Mouse (Mus musculus) neural tube, embryonic 15.5 days (tissue): Measurements from ENCODE around the gene Arih1. TPM values are rescaled to one million over a fixed set of nuclear protein-coding genes. Genes with fewer than 3 reads are reported as not detected.

Experiments used
- ATAC-seq: fragments of 200-750 bp; cut with Nextera tagmentation; 2 replicates; pipeline ENCODE4 v1.8.0; 2017; ENCODE audit warnings: mild to moderate bottlenecking, moderate TSS enrichment, moderate library complexity; ENCODE audit not compliant: low FRiP score
- H3K27ac ChIP-seq: fragments of 300-500 bp; sonication (generic); replicated peaks from 2 replicates; pipeline ENCODE4 v1.5.1; 2015; ENCODE audit warnings: mild to moderate bottlenecking, inconsistent platforms
- H3K27me3 ChIP-seq: fragments of 300-500 bp; sonication (generic); replicated peaks from 2 replicates; pipeline ENCODE4 v1.6.1; 2015; ENCODE audit warnings: inconsistent platforms
- H3K36me3 ChIP-seq: fragments of 300-500 bp; sonication (generic); 2 replicates; pipeline ENCODE4 v1.6.1; 2015; ENCODE audit warnings: inconsistent platforms
- H3K4me1 ChIP-seq: fragments of 300-500 bp; sonication (generic); 2 replicates; pipeline ENCODE4 v1.6.1; 2015; ENCODE audit warnings: inconsistent platforms
- H3K4me2 ChIP-seq: fragments of 300-500 bp; sonication (generic); 2 replicates; pipeline ENCODE4 v1.6.1; 2015; ENCODE audit warnings: inconsistent platforms, mild to moderate bottlenecking, moderate library complexity
- H3K4me3 ChIP-seq: fragments of 300-500 bp; sonication (generic); replicated peaks from 2 replicates; pipeline ENCODE4 v1.5.1; 2015; ENCODE audit warnings: mild to moderate bottlenecking, inconsistent platforms
- H3K9ac ChIP-seq: fragments of 300-500 bp; sonication (generic); replicated peaks from 2 replicates; pipeline ENCODE4 v1.6.1; 2015; ENCODE audit warnings: mild to moderate bottlenecking, inconsistent platforms
- H3K9me3 ChIP-seq: fragments of 300-500 bp; sonication (generic); replicated peaks from 2 replicates; pipeline ENCODE4 v1.6.1; 2016; ENCODE audit warnings: inconsistent platforms
- WGBS: fragments of 180-500 bp; shearing (Covaris S2); methylation state at CpG from one replicate; pipeline ENCODE4 v1.1.7; 2015; ENCODE audit warnings: mixed read lengths; 5-methylcytosine and 5-hydroxymethylcytosine counted together
- polyA plus RNA-seq: library from polyadenylated mRNA; unstranded; fragments of >200 nt; fragmentation: Nextera tagmentation; extraction: Ambion mirVana; gene quantifications from 2 replicates; pipeline ENCODE4 v1.2.1, GENCODE M21; 2015

Gene Arih1
- polyA plus RNA-seq, 1 experiment from 2014 or later, result 16.4 TPM

DNA sequence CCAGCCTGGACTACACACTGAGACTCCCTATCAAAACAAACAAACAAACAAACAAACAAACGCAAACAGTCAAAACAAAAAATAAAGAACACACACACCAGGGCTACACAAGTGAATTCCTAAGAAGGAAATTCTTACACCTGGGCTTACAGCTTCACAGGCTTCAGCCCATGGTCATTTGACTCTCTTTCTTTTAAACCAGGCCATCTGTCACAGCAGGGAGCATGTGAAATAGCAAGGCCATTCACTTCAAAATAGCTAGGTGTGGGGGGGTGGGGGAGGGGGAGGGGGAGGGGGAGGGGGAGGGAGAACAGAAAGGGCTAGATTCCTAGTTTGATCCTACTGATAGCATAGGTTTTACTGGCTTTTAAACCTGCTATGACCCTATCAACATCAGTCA lies 21.7 kb upstream of the Arih1 start:
- WGBS, result 52% methylated on average over 1 of the region's 1 CpGs
- no peak overlapping the region for H3K4me3 ChIP-seq
- no peaks in the 10 kb centered on the region for H3K27me3 ChIP-seq
- H3K9me3 ChIP-seq, result no peaks in the 10 kb centered on the region
- H3K27ac ChIP-seq, result no peak overlapping the region
- H3K4me2 ChIP-seq, result no peak overlapping the region
- H3K36me3 ChIP-seq, result no peaks in the 10 kb centered on the region
- H3K4me1 ChIP-seq, result no peaks in the 10 kb centered on the region
- ATAC-seq, result no peak
- no peak overlapping the region for H3K9ac ChIP-seq

DNA sequence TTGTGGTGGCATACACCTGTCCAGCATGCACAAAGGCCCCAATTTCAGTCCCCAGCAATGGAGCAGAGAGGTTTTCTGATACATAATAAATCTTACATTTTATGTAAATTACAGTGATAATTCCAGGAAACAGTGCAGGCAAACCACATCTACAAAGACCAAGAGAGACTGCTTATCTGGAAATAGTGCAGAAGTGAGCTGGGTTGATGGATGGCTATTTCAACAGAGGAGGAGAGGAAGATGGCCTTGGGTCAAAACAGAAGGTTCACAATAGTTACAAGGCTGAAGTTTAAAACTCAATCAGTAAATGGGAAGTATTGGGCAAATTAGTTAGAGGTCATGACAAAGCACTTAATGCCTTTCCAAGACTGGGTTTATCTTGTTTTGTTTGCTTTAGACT lies 913 bp upstream of the Arih1 start:
- H3K36me3 ChIP-seq, result no peaks in the 10 kb centered on the region
- H3K9me3 ChIP-seq, result no peaks in the 10 kb centered on the region
- peak overlapping the region; percentile 66 for H3K4me2 ChIP-seq
- ATAC-seq, result no peak
- peak overlapping the region; percentile 98 for H3K27ac ChIP-seq
- peak overlapping the region; percentile 99 for H3K9ac ChIP-seq
- H3K27me3 ChIP-seq, result no peaks in the 10 kb centered on the region
- H3K4me3 ChIP-seq, result peak overlapping the region; percentile 99
- H3K4me1 ChIP-seq, result peaks cover 25% of the 10 kb centered on the region

DNA sequence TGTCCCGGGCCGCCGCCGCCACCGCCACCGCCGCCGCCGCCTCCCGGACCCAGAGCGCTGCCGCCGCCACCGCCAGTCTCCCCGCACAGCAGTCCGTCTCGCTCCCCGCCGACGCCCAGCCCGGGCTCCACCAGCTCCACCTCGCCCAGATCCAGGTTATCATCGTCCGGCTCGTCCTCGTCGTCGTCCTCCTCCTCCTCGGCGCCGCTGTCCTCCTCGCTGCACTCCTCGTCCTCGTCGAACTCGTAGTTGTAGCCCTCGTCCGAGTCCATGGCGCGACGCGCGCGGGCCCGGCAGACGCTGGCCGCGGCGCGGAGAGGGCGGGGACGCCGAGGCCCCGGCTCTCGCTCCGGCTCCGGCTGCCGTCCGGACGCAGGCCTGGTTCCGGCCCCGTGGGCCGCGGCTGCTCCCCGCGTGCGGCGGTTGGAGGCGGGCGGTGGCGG lies 321 bp downstream of the Arih1 start:
- peak overlapping the region; percentile 99 for H3K4me3 ChIP-seq
- H3K4me1 ChIP-seq, result peaks cover 32% of the 10 kb centered on the region
- H3K36me3 ChIP-seq, result no peaks in the 10 kb centered on the region
- no peaks in the 10 kb centered on the region for H3K9me3 ChIP-seq
- under 1% methylated on average over 58 of the region's 71 CpGs for WGBS
- ATAC-seq, result peak; percentile 82
- no peaks in the 10 kb centered on the region for H3K27me3 ChIP-seq
- H3K9ac ChIP-seq, result peak overlapping the region; percentile 99
- peak overlapping the region; percentile 98 for H3K27ac ChIP-seq
- peak overlapping the region; percentile 64 for H3K4me2 ChIP-seq

DNA sequence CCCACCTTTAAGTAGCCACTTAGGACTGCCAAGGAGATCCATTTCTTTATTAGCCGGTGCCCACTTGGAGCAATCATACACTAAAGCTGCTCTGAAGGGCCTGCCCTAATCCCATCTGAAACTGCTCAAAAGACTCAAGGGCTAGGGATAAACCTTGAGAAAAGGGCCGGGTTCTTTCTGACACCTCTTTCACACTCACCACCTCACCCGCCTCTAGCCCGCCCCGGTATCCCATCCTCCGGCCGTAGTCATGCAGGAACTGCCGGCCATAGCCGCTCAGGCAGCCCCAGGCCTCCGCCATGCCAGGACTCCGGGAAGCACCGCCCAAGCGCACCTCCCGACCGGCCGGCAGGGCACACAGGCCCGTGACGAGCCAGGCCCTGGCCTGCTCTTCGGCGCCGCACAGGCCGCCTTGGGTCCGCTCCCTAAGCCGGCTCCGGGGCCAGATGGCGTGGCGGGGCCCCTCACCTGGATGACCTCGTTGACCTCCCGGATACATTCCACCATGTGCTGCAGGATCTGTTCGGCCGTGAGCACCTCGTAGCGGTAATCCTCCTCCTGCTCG lies 825 bp downstream of the Arih1 start:
- peak overlapping the region; percentile 64 for H3K4me2 ChIP-seq
- H3K36me3 ChIP-seq, result no peaks in the 10 kb centered on the region
- under 1% methylated on average over 34 of the region's 34 CpGs for WGBS

DNA sequence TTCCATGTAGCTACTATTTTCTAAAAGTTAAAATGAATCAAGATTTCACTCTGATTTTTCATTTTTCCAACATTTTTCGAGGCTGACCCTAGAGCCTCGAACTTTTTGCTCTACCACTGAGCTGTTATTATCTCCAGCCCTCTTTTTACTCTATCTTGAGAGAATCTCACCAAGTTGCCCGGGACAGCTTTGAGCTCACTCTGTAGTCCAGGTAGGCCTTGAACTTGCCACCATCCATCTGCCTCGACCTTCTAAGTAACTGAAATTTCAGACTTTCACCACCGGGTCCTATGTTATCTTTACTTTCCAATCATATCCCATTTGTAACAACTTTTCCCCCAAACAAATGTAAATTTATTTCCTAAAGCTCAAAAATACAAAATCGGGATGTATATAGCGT lies 1.7 kb downstream of the Arih1 start:
- H3K36me3 ChIP-seq, result no peaks in the 10 kb centered on the region
- H3K27ac ChIP-seq, result no peak overlapping the region
- H3K4me1 ChIP-seq, result peaks cover 35% of the 10 kb centered on the region
- ATAC-seq, result no peak
- 16% methylated on average over 7 of the region's 7 CpGs for WGBS
- no peaks in the 10 kb centered on the region for H3K27me3 ChIP-seq
- no peaks in the 10 kb centered on the region for H3K9me3 ChIP-seq
- peak overlapping the region; percentile 99 for H3K9ac ChIP-seq
- peak overlapping the region; percentile 99 for H3K4me3 ChIP-seq
- H3K4me2 ChIP-seq, result peak overlapping the region; percentile 64

More for the DNA sequence above, 825 bp downstream of the Arih1 start:
- Histone ChIP-seq H3K27me3 (no peaks in the 10 kb centered on the region), H3K9me3 (no peaks in the 10 kb centered on the region), H3K4me1 (peaks cover 32% of the 10 kb centered on the region), H3K27ac (peak overlapping the region; percentile 98), H3K4me3 (peak overlapping the region; percentile 99), H3K9ac (peak overlapping the region; percentile 99)
- peak; percentile 43 for ATAC-seq

DNA sequence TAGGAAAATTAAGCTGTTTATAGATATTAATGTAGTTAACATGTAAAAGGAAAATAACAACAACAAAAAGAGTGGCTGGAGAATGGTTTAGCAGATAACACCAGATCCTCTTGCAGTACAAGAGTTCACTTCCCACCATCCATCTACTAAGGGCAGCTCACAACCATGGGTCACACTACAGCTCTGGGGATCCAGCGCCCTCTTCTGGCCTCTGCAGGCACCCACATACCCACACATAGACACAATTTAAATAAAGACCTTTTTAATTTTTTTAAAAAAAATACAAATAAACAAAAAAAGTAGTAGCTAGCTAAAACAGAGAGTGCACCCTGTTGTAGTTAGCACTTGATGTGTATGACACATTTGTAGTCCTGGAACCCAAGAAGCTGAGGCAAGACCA lies 4.0 kb downstream of the Arih1 start:
- H3K9me3 ChIP-seq, result no peaks in the 10 kb centered on the region
- H3K4me2 ChIP-seq, result peak overlapping the region; percentile 30
- H3K36me3 ChIP-seq, result no peaks in the 10 kb centered on the region
- peaks cover 43% of the 10 kb centered on the region for H3K4me1 ChIP-seq
- no peak for ATAC-seq
- no peak overlapping the region for H3K27ac ChIP-seq
- H3K4me3 ChIP-seq, result no peak overlapping the region
- WGBS, result 36% methylated on average over 1 of the region's 1 CpGs
- no peak overlapping the region for H3K9ac ChIP-seq
- H3K27me3 ChIP-seq, result no peaks in the 10 kb centered on the region

DNA sequence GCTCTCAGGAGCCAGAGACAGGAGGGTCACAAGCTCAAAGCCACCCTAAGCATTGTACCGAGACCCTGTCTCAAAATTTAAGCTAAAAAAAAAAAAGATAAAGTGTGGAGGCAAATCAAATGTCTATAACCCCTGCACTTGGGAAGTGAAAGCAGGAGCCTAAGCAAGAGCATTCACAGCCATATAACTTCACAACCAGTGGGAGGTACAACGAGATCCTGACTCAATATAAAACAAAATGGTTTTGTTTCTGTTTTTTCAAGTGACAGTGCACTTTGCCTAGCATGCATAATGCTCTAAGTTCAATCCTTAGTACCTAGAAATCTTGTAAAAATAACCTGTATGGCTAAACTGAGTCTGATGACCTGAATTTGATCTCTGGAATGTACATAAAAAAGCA lies 9.8 kb downstream of the Arih1 start:
- no peak overlapping the region for H3K9ac ChIP-seq
- no peak overlapping the region for H3K4me2 ChIP-seq
- no peak overlapping the region for H3K4me3 ChIP-seq
- no peak for ATAC-seq
- H3K36me3 ChIP-seq, result no peaks in the 10 kb centered on the region
- peaks cover 15% of the 10 kb centered on the region for H3K4me1 ChIP-seq
- no peak overlapping the region for H3K27ac ChIP-seq
- WGBS, result 92% methylated on average over 2 of the region's 2 CpGs
- H3K27me3 ChIP-seq, result no peaks in the 10 kb centered on the region
- H3K9me3 ChIP-seq, result no peaks in the 10 kb centered on the region

DNA sequence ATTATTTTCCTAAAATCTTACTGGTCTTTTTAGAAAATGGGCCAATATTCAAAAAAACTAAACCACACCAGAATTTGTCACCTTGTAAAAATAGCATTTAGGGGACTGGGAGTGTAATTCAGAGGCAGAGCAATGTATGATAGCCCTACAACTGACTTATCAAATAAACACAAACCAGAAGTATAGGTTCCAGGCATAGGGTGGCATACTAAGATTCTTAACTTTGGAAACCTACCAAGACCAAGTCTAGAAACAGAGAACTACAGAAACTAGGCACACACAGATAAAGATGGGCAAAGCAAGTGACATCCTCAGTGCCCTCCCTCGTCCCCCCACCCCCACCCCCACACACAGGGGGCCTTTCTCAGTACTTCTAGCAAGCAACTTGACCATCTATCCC lies 11.6 kb downstream of the Arih1 start:
- Histone ChIP-seq H3K4me3 (no peak overlapping the region), H3K4me1 (peaks cover 13% of the 10 kb centered on the region), H3K36me3 (no peaks in the 10 kb centered on the region), H3K27ac (no peak overlapping the region), H3K9me3 (no peaks in the 10 kb centered on the region), H3K27me3 (no peaks in the 10 kb centered on the region), H3K4me2 (no peak overlapping the region), H3K9ac (no peak overlapping the region)
- WGBS, result 85% methylated on average over 1 of the region's 1 CpGs
- no peak for ATAC-seq

DNA sequence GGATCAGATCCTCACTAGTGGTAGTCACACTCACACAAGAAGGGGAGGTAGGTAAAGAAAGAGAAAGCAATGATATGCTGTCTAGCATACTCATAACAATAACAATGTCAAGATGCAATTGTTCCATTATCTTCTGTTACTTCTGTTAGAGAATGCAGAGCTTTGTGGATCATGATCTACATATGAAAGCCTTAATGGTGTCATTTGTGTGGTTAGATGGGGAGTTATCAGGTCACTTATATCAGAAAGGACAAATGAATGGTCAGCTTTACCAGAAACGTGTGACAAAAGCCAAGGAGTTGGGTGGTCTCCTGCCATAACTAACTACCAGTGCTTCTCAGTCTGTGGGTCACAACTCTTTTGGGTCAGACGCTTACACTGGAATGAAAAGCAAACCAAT lies 13.2 kb downstream of the Arih1 start:
- H3K4me3 ChIP-seq, result no peak overlapping the region
- H3K9ac ChIP-seq, result no peak overlapping the region
- H3K4me1 ChIP-seq, result peaks cover 9% of the 10 kb centered on the region
- WGBS, result 62% methylated on average over 2 of the region's 2 CpGs
- no peak overlapping the region for H3K4me2 ChIP-seq
- H3K27me3 ChIP-seq, result no peaks in the 10 kb centered on the region
- no peaks in the 10 kb centered on the region for H3K9me3 ChIP-seq
- no peak for ATAC-seq
- H3K27ac ChIP-seq, result no peak overlapping the region
- H3K36me3 ChIP-seq, result no peaks in the 10 kb centered on the region

DNA sequence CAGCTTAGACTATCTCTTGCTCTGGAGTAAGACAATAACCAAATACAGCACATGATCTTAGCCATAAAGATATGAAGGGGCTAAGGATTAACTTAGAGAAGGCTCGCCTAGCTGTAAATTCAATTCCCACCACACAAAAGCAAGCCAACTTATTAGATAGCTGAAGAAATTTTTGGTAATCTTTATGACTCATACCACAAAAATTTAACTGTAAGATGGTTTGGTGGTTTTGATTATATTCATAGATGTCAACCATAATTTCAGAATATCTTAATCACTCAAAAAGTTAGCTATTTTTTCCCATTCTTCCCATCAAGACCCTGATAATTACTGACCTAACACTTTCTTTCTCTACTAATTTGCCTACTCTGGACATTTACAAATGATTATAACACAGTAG lies 17.0 kb downstream of the Arih1 start:
- WGBS, result 83% methylated on average over 1 of the region's 1 CpGs
- Histone ChIP-seq H3K4me2 (no peak overlapping the region), H3K27me3 (no peaks in the 10 kb centered on the region), H3K36me3 (no peaks in the 10 kb centered on the region), H3K4me3 (no peak overlapping the region), H3K9ac (no peak overlapping the region), H3K9me3 (no peaks in the 10 kb centered on the region), H3K27ac (no peak overlapping the region), H3K4me1 (no peaks in the 10 kb centered on the region)
- no peak for ATAC-seq

DNA sequence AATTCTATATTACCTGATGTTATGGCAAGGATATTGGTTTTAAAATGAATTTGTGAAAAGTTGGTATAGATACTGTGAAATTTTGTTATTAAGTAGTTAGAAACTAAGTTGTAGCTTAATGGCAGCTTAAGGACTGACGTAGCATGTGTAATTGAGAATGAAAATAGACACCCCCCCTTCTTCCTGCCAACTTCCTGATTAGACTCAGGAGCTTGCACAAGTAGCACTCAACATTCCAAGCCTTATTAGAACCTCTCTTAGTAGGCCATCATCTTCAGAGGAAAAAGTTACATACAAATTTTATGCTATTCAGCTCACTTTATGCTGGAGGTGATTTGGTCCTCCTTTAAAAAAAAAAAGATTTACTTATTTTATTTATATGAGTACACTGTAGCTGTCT lies 22.1 kb downstream of the Arih1 start:
- Histone ChIP-seq H3K4me2 (no peak overlapping the region), H3K27ac (no peak overlapping the region), H3K36me3 (no peaks in the 10 kb centered on the region), H3K9ac (no peak overlapping the region), H3K4me3 (no peak overlapping the region), H3K4me1 (0 out of 2 replicates have a peak, but pooled peaks cover 8% of the 10 kb centered on the region), H3K27me3 (no peaks in the 10 kb centered on the region), H3K9me3 (no peaks in the 10 kb centered on the region)
- no peak for ATAC-seq
- 74% methylated on average over 1 of the region's 1 CpGs for WGBS

DNA sequence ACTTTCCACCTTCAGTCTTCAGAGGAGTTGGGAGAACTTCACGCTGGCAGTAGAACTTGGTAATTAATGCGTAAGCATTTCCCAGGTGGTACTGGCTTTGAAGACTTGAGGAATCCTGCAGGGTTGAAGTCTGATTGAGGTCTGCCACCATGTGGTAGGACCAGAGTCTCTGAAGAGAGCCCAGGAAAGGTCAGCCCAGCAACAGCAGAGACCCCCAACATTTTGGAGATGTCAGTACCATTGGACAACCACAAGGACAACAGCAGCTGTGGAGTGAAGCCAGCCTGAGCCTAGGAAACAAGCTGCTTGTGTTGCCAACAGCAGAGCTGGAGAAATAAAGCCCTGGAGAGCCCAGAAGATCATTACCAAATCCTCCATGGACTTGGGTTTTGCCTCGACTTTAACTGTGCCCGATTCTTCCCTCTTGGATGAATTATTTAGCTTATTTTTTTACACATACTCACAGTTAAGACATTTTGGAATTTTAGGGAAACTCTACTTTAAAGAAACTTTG lies 27.4 kb downstream of the Arih1 start:
- ATAC-seq, result no peak
- 63% methylated on average over 4 of the region's 4 CpGs for WGBS
- 0 out of 2 replicates have a peak, but pooled peaks cover 3% of the 10 kb centered on the region for H3K36me3 ChIP-seq
- no peak overlapping the region for H3K9ac ChIP-seq
- H3K27ac ChIP-seq, result no peak overlapping the region
- peaks cover 14% of the 10 kb centered on the region; the same call in 1 of the 2 replicates for H3K4me1 ChIP-seq
- no peaks in the 10 kb centered on the region for H3K9me3 ChIP-seq
- H3K4me2 ChIP-seq, result no peak overlapping the region
- H3K27me3 ChIP-seq, result no peaks in the 10 kb centered on the region
- H3K4me3 ChIP-seq, result no peak overlapping the region
